Mouse (Mus musculus): ENCODE data around the gene Iqgap2. TPM values are rescaled to one million over a fixed set of nuclear protein-coding genes. Genes with fewer than 3 reads are reported as not detected.

The Iqgap2 gene
- polyA plus RNA-seq, 1 experiment from 2014 or later = 31.5 TPM

GRCm38 (mm10) chr13:95871993-95872392, 19.7 kb downstream of the Iqgap2 start:
- H3K4me1 ChIP-seq (replicated peaks; ENCODE audit: control insufficient read depth, insufficient read depth, low read length) = no peaks in the 10 kb centered on the region
- no peak overlapping the region for H3K4me3 ChIP-seq (ENCODE audit: low read depth, low read length)
- ATAC-seq = no peak
- H3K9ac ChIP-seq (ENCODE audit: low read depth, low read length) = no peak overlapping the region
- H3K27ac ChIP-seq (ENCODE audit: low read depth, low read length) = no peak overlapping the region
- H3K9me3 ChIP-seq (ENCODE audit: control insufficient read depth) = no peaks in the 10 kb centered on the region
- TF ChIP-seq CTCF (IDR thresholded peaks at IDR 0.05; ENCODE audit: low read depth) = no peak
- no peaks in the 10 kb centered on the region for H3K27me3 ChIP-seq (replicated peaks; ENCODE audit: control insufficient read depth, insufficient read depth, low read length)
- no peak overlapping the region for H3K4me2 ChIP-seq (replicated peaks; ENCODE audit: low read depth)
- WGBS = 69% methylated on average over 4 of the region's 4 CpGs
- H3K36me3 ChIP-seq (ENCODE audit: control insufficient read depth, insufficient read depth) = no peaks in the 10 kb centered on the region

- H3K4me2 ChIP-seq (replicated peaks; ENCODE audit: low read depth) = no peak overlapping the region
- H3K9me3 ChIP-seq (ENCODE audit: control insufficient read depth) = no peaks in the 10 kb centered on the region
- H3K4me3 ChIP-seq (ENCODE audit: low read depth, low read length) = no peak overlapping the region
- H3K4me1 ChIP-seq (replicated peaks; ENCODE audit: control insufficient read depth, insufficient read depth, low read length) = no peaks in the 10 kb centered on the region
- no peak for TF ChIP-seq CTCF (IDR thresholded peaks at IDR 0.05; ENCODE audit: low read depth)
- no peaks in the 10 kb centered on the region for H3K36me3 ChIP-seq (ENCODE audit: control insufficient read depth, insufficient read depth)
- H3K27ac ChIP-seq (ENCODE audit: low read depth, low read length) = no peak overlapping the region
- no peak for ATAC-seq
- no peak overlapping the region for H3K9ac ChIP-seq (ENCODE audit: low read depth, low read length)
- H3K27me3 ChIP-seq (replicated peaks; ENCODE audit: control insufficient read depth, insufficient read depth, low read length) = no peaks in the 10 kb centered on the region
- 69% methylated on average over 8 of the region's 8 CpGs for WGBS
Measured at GRCm38 (mm10) chr13:95870626-95871025, 21.1 kb downstream of the Iqgap2 start.

- Histone ChIP-seq H3K27ac (ENCODE audit: low read depth, low read length) (no peak overlapping the region), H3K9ac (ENCODE audit: low read depth, low read length) (no peak overlapping the region), H3K36me3 (ENCODE audit: control insufficient read depth, insufficient read depth) (no peaks in the 10 kb centered on the region), H3K4me3 (ENCODE audit: low read depth, low read length) (no peak overlapping the region), H3K4me2 (replicated peaks; ENCODE audit: low read depth) (no peak overlapping the region), H3K9me3 (ENCODE audit: control insufficient read depth) (no peaks in the 10 kb centered on the region), H3K27me3 (replicated peaks; ENCODE audit: control insufficient read depth, insufficient read depth, low read length) (no peaks in the 10 kb centered on the region), H3K4me1 (replicated peaks; ENCODE audit: control insufficient read depth, insufficient read depth, low read length) (no peaks in the 10 kb centered on the region)
- no peak for ATAC-seq
- 83% methylated on average over 8 of the region's 8 CpGs for WGBS
- no peak for TF ChIP-seq CTCF (IDR thresholded peaks at IDR 0.05; ENCODE audit: low read depth)
Measured at GRCm38 (mm10) chr13:95868896-95869540, 22.7 kb downstream of the Iqgap2 start.

- WGBS = 67% methylated on average over 8 of the region's 8 CpGs
- no peak for TF ChIP-seq CTCF (IDR thresholded peaks at IDR 0.05; ENCODE audit: low read depth)
- no peaks in the 10 kb centered on the region for H3K36me3 ChIP-seq (ENCODE audit: control insufficient read depth, insufficient read depth)
- no peaks in the 10 kb centered on the region for H3K9me3 ChIP-seq (ENCODE audit: control insufficient read depth)
- no peak overlapping the region for H3K4me3 ChIP-seq (ENCODE audit: low read depth, low read length)
- no peak overlapping the region for H3K4me2 ChIP-seq (replicated peaks; ENCODE audit: low read depth)
- no peak overlapping the region for H3K27ac ChIP-seq (ENCODE audit: low read depth, low read length)
- no peaks in the 10 kb centered on the region for H3K27me3 ChIP-seq (replicated peaks; ENCODE audit: control insufficient read depth, insufficient read depth, low read length)
- no peaks in the 10 kb centered on the region for H3K4me1 ChIP-seq (replicated peaks; ENCODE audit: control insufficient read depth, insufficient read depth, low read length)
- H3K9ac ChIP-seq (ENCODE audit: low read depth, low read length) = no peak overlapping the region
- ATAC-seq = no peak
Measured at GRCm38 (mm10) chr13:95862201-95862600, 29.5 kb downstream of the Iqgap2 start.

GRCm38 (mm10) chr13:95859271-95859670, 32.5 kb downstream of the Iqgap2 start:
- no peak overlapping the region for H3K27ac ChIP-seq (ENCODE audit: low read depth, low read length)
- H3K27me3 ChIP-seq (replicated peaks; ENCODE audit: control insufficient read depth, insufficient read depth, low read length) = no peaks in the 10 kb centered on the region
- no peak; the same call in 1 of the 2 replicates for ATAC-seq
- TF ChIP-seq CTCF (IDR thresholded peaks at IDR 0.05; ENCODE audit: low read depth) = no peak
- H3K9ac ChIP-seq (ENCODE audit: low read depth, low read length) = no peak overlapping the region
- H3K9me3 ChIP-seq (ENCODE audit: control insufficient read depth) = no peaks in the 10 kb centered on the region
- H3K4me2 ChIP-seq (replicated peaks; ENCODE audit: low read depth) = no peak overlapping the region
- H3K4me1 ChIP-seq (replicated peaks; ENCODE audit: control insufficient read depth, insufficient read depth, low read length) = no peaks in the 10 kb centered on the region
- H3K4me3 ChIP-seq (ENCODE audit: low read depth, low read length) = no peak overlapping the region
- no peaks in the 10 kb centered on the region for H3K36me3 ChIP-seq (ENCODE audit: control insufficient read depth, insufficient read depth)
- 43% methylated on average over 4 of the region's 4 CpGs for WGBS

GRCm38 (mm10) chr13:95858866-95859265, 32.9 kb downstream of the Iqgap2 start:
- ATAC-seq = no peak
- H3K9me3 ChIP-seq (ENCODE audit: control insufficient read depth) = no peaks in the 10 kb centered on the region
- no peak for TF ChIP-seq CTCF (IDR thresholded peaks at IDR 0.05; ENCODE audit: low read depth)
- H3K27me3 ChIP-seq (replicated peaks; ENCODE audit: control insufficient read depth, insufficient read depth, low read length) = no peaks in the 10 kb centered on the region
- no peak overlapping the region for H3K4me2 ChIP-seq (replicated peaks; ENCODE audit: low read depth)
- no peak overlapping the region for H3K27ac ChIP-seq (ENCODE audit: low read depth, low read length)
- H3K4me3 ChIP-seq (ENCODE audit: low read depth, low read length) = no peak overlapping the region
- no peaks in the 10 kb centered on the region for H3K4me1 ChIP-seq (replicated peaks; ENCODE audit: control insufficient read depth, insufficient read depth, low read length)
- 80% methylated on average over 9 of the region's 9 CpGs for WGBS
- no peaks in the 10 kb centered on the region for H3K36me3 ChIP-seq (ENCODE audit: control insufficient read depth, insufficient read depth)
- no peak overlapping the region for H3K9ac ChIP-seq (ENCODE audit: low read depth, low read length)
